Mouse (Mus musculus): Measurements from ENCODE around the gene Nipa1. TPM values are rescaled to one million over a fixed set of nuclear protein-coding genes. Genes with fewer than 3 reads are reported as not detected.

The Nipa1 gene
- polyA plus RNA-seq, 1 experiment from 2014 or later: 3.7 TPM

- WGBS: 95% methylated on average over 2 of the region's 2 CpGs
- H3K9ac ChIP-seq (ENCODE audit: low read depth, low read length): no peak overlapping the region
- H3K27me3 ChIP-seq (replicated peaks; ENCODE audit: control insufficient read depth, insufficient read depth, low read length): no peaks in the 10 kb centered on the region
- peak; percentile 45 for TF ChIP-seq CTCF (IDR thresholded peaks at IDR 0.05; ENCODE audit: low read depth)
- no peak for ATAC-seq
- H3K36me3 ChIP-seq (ENCODE audit: control insufficient read depth, insufficient read depth): peaks cover 4% of the 10 kb centered on the region
- no peak overlapping the region for H3K4me3 ChIP-seq (ENCODE audit: low read depth, low read length)
- no peak overlapping the region for H3K27ac ChIP-seq (ENCODE audit: low read depth, low read length)
- H3K9me3 ChIP-seq (ENCODE audit: control insufficient read depth): no peaks in the 10 kb centered on the region
- H3K4me2 ChIP-seq (replicated peaks; ENCODE audit: low read depth): no peak overlapping the region
- H3K4me1 ChIP-seq (replicated peaks; ENCODE audit: control insufficient read depth, insufficient read depth, low read length): no peaks in the 10 kb centered on the region
Observed at GRCm38 (mm10) chr7:55974429-55974828, 45.3 kb downstream of the Nipa1 start.

- WGBS: 77% methylated on average over 1 of the region's 1 CpGs
- TF ChIP-seq CTCF (IDR thresholded peaks at IDR 0.05; ENCODE audit: low read depth): no peak
- no peak overlapping the region for H3K4me3 ChIP-seq (ENCODE audit: low read depth, low read length)
- no peaks in the 10 kb centered on the region; the same call in 1 of the 2 replicates for H3K4me1 ChIP-seq (replicated peaks; ENCODE audit: control insufficient read depth, insufficient read depth, low read length)
- no peaks in the 10 kb centered on the region for H3K36me3 ChIP-seq (ENCODE audit: control insufficient read depth, insufficient read depth)
- no peak overlapping the region for H3K4me2 ChIP-seq (replicated peaks; ENCODE audit: low read depth)
- no peak for ATAC-seq
- no peak overlapping the region for H3K27ac ChIP-seq (ENCODE audit: low read depth, low read length)
- H3K9ac ChIP-seq (ENCODE audit: low read depth, low read length): no peak overlapping the region
- H3K9me3 ChIP-seq (ENCODE audit: control insufficient read depth): no peaks in the 10 kb centered on the region
- no peaks in the 10 kb centered on the region for H3K27me3 ChIP-seq (replicated peaks; ENCODE audit: control insufficient read depth, insufficient read depth, low read length)
Observed at GRCm38 (mm10) chr7:55969415-55969814, 50.3 kb downstream of the Nipa1 start.

- Histone ChIP-seq H3K4me2 (replicated peaks; ENCODE audit: low read depth) (peak overlapping the region; percentile 63), H3K27me3 (replicated peaks; ENCODE audit: control insufficient read depth, insufficient read depth, low read length) (no peaks in the 10 kb centered on the region), H3K9me3 (ENCODE audit: control insufficient read depth) (no peaks in the 10 kb centered on the region), H3K4me1 (replicated peaks; ENCODE audit: control insufficient read depth, insufficient read depth, low read length) (no peaks in the 10 kb centered on the region; the same call in 1 of the 2 replicates), H3K36me3 (ENCODE audit: control insufficient read depth, insufficient read depth) (no peaks in the 10 kb centered on the region), H3K27ac (ENCODE audit: low read depth, low read length) (peak overlapping the region; percentile 82), H3K9ac (ENCODE audit: low read depth, low read length) (peak overlapping the region; percentile 37; the same call in 1 of the 2 replicates), H3K4me3 (ENCODE audit: low read depth, low read length) (peak overlapping the region; percentile 39)
- peak; percentile 91 for ATAC-seq
- 15% methylated on average over 16 of the region's 16 CpGs for WGBS
- no peak for TF ChIP-seq CTCF (IDR thresholded peaks at IDR 0.05; ENCODE audit: low read depth)
Observed at GRCm38 (mm10) chr7:55968258-55968901, 51.4 kb downstream of the Nipa1 start.

GRCm38 (mm10) chr7:55966866-55967460, 52.8 kb downstream of the Nipa1 start:
- 33% methylated on average over 3 of the region's 3 CpGs for WGBS
- no peaks in the 10 kb centered on the region for H3K27me3 ChIP-seq (replicated peaks; ENCODE audit: control insufficient read depth, insufficient read depth, low read length)
- H3K4me1 ChIP-seq (replicated peaks; ENCODE audit: control insufficient read depth, insufficient read depth, low read length): no peaks in the 10 kb centered on the region; the same call in 1 of the 2 replicates
- no peaks in the 10 kb centered on the region for H3K9me3 ChIP-seq (ENCODE audit: control insufficient read depth)
- no peak overlapping the region for H3K4me3 ChIP-seq (ENCODE audit: low read depth, low read length)
- no peak for TF ChIP-seq CTCF (IDR thresholded peaks at IDR 0.05; ENCODE audit: low read depth)
- no peak for ATAC-seq
- H3K4me2 ChIP-seq (replicated peaks; ENCODE audit: low read depth): no peak overlapping the region
- H3K27ac ChIP-seq (ENCODE audit: low read depth, low read length): no peak overlapping the region; the same call in 1 of the 2 replicates
- no peak overlapping the region for H3K9ac ChIP-seq (ENCODE audit: low read depth, low read length)
- H3K36me3 ChIP-seq (ENCODE audit: control insufficient read depth, insufficient read depth): no peaks in the 10 kb centered on the region

- no peaks in the 10 kb centered on the region for H3K36me3 ChIP-seq (ENCODE audit: control insufficient read depth, insufficient read depth)
- peak; percentile 99 for ATAC-seq
- TF ChIP-seq CTCF (IDR thresholded peaks at IDR 0.05; ENCODE audit: low read depth): no peak
Observed at GRCm38 (mm10) chr7:55962004-55962908, 57.5 kb downstream of the Nipa1 start, which contains the start of gene Nipa2. Gene Nipa2, minus strand, starts transcription at chr7:55962476.

GRCm38 (mm10) chr7:55960506-55960905, 59.2 kb downstream of the Nipa1 start:
- Histone ChIP-seq H3K4me1 (replicated peaks; ENCODE audit: control insufficient read depth, insufficient read depth, low read length) (no peaks in the 10 kb centered on the region), H3K36me3 (ENCODE audit: control insufficient read depth, insufficient read depth) (no peaks in the 10 kb centered on the region), H3K27ac (ENCODE audit: low read depth, low read length) (peak overlapping the region; percentile 28; the same call in 1 of the 2 replicates), H3K4me3 (ENCODE audit: low read depth, low read length) (peak overlapping the region; percentile 95), H3K9me3 (ENCODE audit: control insufficient read depth) (no peaks in the 10 kb centered on the region), H3K9ac (ENCODE audit: low read depth, low read length) (peak overlapping the region; percentile 34), H3K27me3 (replicated peaks; ENCODE audit: control insufficient read depth, insufficient read depth, low read length) (no peaks in the 10 kb centered on the region), H3K4me2 (replicated peaks; ENCODE audit: low read depth) (peak overlapping the region; percentile 66)
- ATAC-seq: no peak
- TF ChIP-seq CTCF (IDR thresholded peaks at IDR 0.05; ENCODE audit: low read depth): no peak
- 93% methylated on average over 1 of the region's 1 CpGs for WGBS

More at GRCm38 (mm10) chr7:55962004-55962908, 57.5 kb downstream of the Nipa1 start, which contains the start of gene Nipa2:
- Histone ChIP-seq H3K9me3 (ENCODE audit: control insufficient read depth) (no peaks in the 10 kb centered on the region), H3K27me3 (replicated peaks; ENCODE audit: control insufficient read depth, insufficient read depth, low read length) (no peaks in the 10 kb centered on the region), H3K4me3 (ENCODE audit: low read depth, low read length) (peak within 1 kb of the TSS; percentile 95), H3K27ac (ENCODE audit: low read depth, low read length) (peak within 1 kb of the TSS; percentile 99), H3K4me1 (replicated peaks; ENCODE audit: control insufficient read depth, insufficient read depth, low read length) (no peaks in the 10 kb centered on the region), H3K9ac (ENCODE audit: low read depth, low read length) (peak within 1 kb of the TSS; percentile 95), H3K4me2 (replicated peaks; ENCODE audit: low read depth) (peak within 1 kb of the TSS; percentile 66)
- WGBS: under 1% methylated on average over 70 of the region's 70 CpGs
